Mouse (Mus musculus): ENCODE data around the gene Slc4a3.

DNA sequence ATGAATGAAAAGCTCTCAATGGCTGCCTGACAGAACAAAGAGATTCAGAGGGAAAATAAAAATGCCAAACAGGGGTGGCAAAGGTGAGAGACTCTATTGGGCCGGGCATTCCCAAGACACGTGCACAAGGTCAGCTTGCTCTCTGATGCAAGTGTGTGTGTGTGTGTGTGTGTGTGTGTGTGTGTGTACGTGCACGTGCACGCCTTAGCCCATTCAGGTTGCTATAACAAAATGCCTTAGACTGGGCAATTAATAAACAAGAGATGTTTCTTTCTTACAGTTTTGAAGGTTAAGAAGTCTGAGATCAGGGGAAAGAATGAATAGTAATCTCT, 36.5 kb downstream of the Slc4a3 start:
- TF ChIP-seq CTCF (IDR thresholded peaks at IDR 0.05; ENCODE audit: borderline replicate concordance, insufficient read depth, low read length) (no peak), POLR2A (IDR thresholded peaks at IDR 0.05; ENCODE audit: low read depth, low read length) (no peak)

Measured in embryonic fibroblast, embryonic 13.5 days (primary cell).